Mouse (Mus musculus) R1 (cell line): ENCODE data around the gene Ppp2r5b.

Source experiments
- DNase-seq: peaks from one replicate; pipeline ENCODE4 v3.0.0-alpha.2; 2018; ENCODE audit warnings: low read depth, low spot score

Ppp2r5b gene

GRCm38 (mm10) chr19:6268670-6269132 lies 33.0 kb upstream of the Ppp2r5b start:
- DNase-seq = no peak

GRCm38 (mm10) chr19:6268170-6268528 lies 32.5 kb upstream of the Ppp2r5b start:
- DNase-seq = peak; percentile 94

DNA sequence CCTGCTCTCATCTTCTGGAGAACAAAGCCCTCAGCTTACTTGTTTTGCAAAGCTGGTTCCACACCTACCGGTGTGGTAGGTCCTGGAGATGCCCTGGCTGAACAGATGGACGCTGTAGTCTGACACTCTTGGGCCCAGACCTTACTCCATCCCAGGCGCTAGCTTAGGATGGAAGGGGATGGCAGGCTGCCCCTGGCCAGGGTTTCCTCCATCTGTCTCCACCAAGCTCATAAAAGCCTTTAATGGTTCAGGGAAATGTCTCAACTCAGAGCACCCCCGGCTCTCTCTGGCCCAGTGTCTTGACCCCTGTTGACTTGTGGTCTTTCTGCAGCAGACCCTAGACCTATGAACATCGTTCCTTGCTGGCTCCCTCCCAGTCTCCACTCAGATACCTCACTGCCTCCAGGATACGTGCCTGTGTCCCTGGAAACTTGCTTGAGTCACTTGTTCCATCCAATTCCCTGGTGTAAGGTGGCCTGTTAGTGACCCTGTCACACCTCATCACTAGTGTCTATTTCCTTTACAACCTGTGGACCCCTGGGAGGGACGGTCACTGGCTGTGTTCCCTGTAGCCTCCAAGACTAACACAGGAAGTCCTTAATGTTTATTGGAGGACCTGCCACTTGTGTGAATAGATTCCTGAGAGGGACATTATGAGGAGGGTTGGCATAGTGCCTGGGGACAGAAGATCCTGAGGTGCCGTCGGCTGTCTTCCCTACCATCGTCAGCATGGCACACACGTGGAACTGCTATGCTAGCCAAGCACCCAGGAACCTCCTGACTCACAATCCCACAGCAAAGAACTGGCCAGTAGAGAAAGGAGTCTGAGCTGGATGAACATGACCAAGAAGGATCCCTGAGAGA lies 31.9 kb upstream of the Ppp2r5b start:
- DNase-seq = no peak

GRCm38 (mm10) chr19:6265727-6266182 lies 30.1 kb upstream of the Ppp2r5b start:
- DNase-seq = peak; percentile 34

DNA sequence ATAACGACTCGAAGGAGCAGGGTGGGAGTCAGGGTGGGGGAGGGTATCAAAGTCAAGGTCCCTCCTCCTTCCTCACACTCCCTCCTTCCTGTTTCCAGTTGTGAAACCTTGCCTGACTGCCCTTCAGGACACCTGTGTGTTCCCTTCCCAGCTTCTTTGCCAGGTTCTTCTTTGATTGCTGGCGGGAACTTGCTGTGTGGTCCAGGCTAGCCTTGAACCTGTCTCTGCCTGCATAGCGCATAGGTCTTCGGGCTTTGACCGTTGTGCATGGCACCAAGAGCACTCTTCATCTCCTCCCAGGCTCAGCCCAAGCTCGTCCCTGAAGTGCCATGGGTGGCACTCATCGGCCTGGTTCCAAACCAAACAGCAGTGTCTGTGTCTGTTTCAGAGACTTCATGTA lies 29.3 kb upstream of the Ppp2r5b start:
- DNase-seq = no peak

- DNase-seq = no peak
These were observed 28.5 kb upstream of the Ppp2r5b start for GRCm38 (mm10) chr19:6264200-6264599.

DNA sequence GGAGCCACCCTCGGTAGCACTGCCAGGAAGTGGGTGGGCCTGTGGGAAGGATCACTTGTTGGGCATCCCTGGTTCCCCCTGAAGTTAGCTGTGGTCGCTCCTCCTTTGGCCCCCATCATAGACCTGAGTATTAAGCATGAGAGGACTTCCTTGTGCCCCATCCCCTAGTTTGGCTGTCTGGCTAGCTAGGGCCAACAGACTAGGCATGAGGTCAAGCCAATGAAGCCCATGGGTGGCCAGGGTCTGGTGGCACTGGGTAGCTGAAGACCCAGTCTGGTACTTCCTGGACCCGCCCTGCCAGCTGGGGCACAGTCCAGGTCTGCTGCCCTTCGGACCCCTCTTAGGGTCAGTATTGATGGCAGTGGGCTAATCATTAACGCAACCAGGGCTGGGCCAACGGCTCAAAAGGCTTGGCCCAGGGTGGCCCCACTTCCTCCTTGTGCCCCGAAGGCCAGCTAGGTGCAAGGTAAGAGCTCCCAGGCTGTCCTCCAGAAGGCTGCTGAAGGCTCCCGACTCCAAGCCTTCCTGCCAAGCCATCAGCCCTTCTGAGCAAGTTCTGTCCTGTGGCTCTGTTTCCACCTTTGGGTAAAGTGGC lies 27.3 kb upstream of the Ppp2r5b start:
- DNase-seq = no peak

- peak; percentile 81 for DNase-seq
These were observed 26.6 kb upstream of the Ppp2r5b start for GRCm38 (mm10) chr19:6262222-6262621.

DNA sequence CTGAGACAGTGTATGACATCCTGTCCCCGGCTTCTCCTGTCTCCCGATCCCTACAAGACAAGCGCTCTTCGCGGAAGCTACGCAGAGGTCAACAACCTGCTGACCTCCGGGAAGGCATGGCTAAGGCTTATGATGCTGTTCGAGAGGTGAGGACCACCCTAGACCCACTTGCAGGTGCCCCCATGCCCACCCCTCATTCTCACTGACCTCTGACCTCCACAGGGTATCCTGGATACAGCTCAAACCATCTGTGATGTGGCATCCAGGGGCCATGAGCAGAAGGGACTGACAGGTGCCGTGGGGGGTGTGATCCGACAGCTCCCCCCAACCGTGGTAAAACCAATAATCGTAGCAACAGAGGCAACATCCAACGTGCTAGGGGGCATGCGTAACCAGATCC lies 25.7 kb upstream of the Ppp2r5b start:
- DNase-seq = no peak

DNA sequence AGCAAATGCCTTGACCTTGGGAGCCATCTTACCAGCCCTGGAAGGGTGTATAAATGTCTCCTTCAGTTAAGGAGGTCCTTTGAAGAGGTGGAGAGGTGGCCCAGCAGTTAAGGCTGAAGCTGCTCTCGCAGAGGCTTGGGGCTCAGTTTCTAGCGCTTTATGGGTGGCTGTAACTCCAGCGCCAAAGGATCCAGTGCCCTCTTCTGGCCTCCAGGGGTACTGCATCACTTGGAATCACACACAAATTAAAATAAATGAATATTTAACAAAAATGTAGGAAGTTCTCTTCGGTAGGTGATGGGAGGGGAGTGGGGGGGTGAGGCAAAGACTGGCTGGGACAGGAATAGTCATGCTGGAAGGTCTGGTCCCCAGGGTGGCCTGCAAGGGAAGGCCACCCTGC lies 25.3 kb upstream of the Ppp2r5b start:
- DNase-seq = peak; percentile 56

DNA sequence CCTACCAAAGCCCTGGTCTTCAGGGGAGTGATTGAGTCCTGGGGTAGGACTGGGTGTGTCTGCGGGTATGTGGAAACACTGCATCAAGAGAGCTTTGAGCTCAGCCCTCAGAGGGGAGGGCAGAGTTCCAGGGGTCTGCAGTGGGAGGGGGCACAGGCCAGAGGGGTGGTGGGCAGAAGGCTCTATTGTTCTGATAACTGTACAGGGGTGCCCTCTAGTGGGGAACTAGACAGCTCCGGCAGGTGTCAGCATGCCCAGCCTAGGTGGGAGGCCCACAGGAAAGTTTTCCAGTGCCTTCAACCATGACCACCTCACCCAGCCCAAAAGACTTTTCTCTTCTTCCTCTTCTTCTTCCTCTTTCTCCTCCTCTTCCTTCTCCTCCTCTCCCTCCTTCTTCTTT lies 24.8 kb upstream of the Ppp2r5b start:
- DNase-seq = peak; percentile 57

- no peak for DNase-seq
These were observed 17.3 kb upstream of the Ppp2r5b start for GRCm38 (mm10) chr19:6253021-6253420.

DNA sequence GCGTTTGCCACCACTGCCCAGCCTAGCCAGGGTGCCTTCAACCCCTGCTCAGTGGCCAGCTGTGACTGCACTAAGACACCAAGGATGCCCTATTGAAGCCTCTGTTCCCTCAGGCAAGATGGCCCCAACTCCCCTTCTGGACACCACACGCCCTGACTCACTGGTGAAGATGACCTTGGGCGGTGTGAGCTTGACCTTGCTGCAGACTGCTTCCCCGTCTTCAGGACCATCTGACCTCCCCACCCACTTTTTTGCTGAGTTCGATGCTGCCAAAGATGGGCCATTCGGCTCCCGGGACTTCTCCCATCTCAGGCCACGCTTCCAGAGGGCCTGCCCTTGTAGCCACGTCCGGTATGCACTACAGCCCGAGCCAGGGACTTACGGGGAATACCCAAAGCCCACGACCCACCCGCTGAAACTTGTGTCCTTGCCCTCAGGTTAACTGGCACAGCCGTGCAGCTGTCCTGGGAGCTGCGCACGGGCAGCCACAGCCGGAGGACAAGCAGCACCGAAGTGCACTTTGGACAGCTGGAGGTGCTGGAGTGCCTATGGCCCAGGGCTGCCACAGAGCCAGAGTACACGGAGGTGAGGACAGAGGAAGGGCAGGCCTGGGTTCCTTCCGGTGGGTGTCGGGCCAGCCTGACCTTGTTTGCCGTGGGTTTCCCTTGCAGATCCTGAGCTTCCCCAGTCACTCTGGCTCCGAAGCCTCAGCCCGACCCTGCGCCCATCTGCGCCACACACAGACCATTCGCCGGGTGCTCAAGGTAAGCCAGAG lies 12.0 kb upstream of the Ppp2r5b start:
- DNase-seq = peak; percentile 70

DNA sequence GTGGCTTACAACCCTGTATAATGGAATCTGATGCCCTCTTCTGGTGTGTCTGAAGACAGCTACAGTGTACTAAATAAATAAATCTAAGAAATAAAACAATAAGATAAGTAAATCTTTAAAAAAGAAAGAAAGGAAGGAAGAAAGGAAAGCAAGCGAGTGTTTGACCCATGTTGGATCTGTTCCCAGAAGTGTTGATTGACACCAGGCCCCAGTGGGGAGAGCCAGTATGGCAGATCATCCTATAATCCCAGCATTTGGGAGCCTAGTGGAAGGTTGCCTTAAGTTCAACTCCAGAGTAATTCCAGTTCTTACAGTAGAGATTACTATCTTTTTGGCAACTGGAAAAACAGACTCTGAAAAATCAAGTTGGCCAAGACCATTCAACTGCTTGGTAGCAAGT lies 10.1 kb upstream of the Ppp2r5b start:
- DNase-seq = peak; percentile 25

- no peak for DNase-seq
These were observed 7.6 kb upstream of the Ppp2r5b start for GRCm38 (mm10) chr19:6243226-6243625.

DNA sequence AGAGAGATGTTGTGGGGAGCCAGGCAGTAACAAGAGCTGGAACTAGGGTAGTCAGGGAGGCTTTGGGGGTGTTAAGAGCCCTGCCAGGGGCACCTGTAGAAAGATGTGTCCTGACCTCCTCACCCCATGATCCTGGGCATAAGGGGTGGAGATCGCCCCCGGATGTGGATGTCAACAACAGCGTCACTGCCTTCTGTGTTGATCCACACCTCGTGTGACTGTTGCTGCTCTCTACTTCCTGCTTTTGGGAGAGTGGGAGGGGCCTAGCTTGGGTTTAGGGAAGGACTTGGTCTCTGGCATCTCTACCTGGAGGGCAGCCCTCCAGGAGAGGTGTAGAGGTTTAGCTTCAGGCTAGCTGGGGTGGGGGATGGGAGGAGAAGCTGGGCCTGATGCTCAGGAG lies 6.6 kb upstream of the Ppp2r5b start:
- peak; percentile 93 for DNase-seq

GRCm38 (mm10) chr19:6241274-6242107 lies 5.8 kb upstream of the Ppp2r5b start, which contains the start of gene Atg2a:
Gene Atg2a (plus strand): TSS chr19:6241668.
- peak; percentile 100 for DNase-seq

DNA sequence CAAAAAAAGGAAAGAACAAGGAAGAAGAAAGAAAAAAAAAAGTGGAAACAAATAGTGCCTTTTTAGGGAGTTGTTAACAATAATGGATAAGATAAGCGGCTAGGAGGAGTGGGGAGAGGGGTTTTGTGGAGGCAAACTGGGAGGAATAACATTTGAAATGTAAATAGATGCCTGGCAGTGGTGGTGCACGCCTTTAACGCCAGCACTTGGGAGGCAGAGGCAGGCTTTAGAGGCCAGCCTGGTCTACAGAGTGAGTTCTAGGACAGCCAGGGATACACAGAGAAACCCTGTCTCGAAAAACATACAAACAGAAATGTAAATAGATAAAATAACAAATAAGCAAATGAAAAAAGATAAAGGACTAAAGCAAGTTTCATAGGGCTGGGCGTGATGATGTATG lies 5.1 kb upstream of the Ppp2r5b start:
- DNase-seq = peak; percentile 54

GRCm38 (mm10) chr19:6240136-6240535 lies 4.5 kb upstream of the Ppp2r5b start:
- DNase-seq = peak; percentile 22

GRCm38 (mm10) chr19:6238740-6239139 lies 3.1 kb upstream of the Ppp2r5b start:
- peak; percentile 50 for DNase-seq

- no peak for DNase-seq
These were observed 1.2 kb upstream of the Ppp2r5b start for GRCm38 (mm10) chr19:6236842-6237241.
